Mouse (Mus musculus) limb, embryonic 11.5 days (tissue): Measurements from ENCODE around the gene Ddx6. TPM values are rescaled to one million over a fixed set of nuclear protein-coding genes. Genes with fewer than 3 reads are reported as not detected.
"Not testable (repeated sequence)": the region's sequence is repeated elsewhere in the genome, so short reads cannot be mapped to it uniquely, and the experiment has no call there.

Source experiments
- ATAC-seq: fragments of 200-750 bp; cut with Nextera tagmentation; 2 replicates; pipeline ENCODE4 v1.8.0; 2017; ENCODE audit warnings: low read depth; ENCODE audit not compliant: insufficient number of reproducible peaks, low FRiP score, low TSS enrichment
- DNase-seq: peaks from one replicate; pipeline ENCODE4 v3.0.0-alpha.2; 2015; ENCODE audit warnings: low spot score
- H3K27ac ChIP-seq: fragments of 300-500 bp; sonication (generic); replicated peaks from 2 replicates; pipeline ENCODE4 v1.5.1; 2014; ENCODE audit warnings: low read depth, mild to moderate bottlenecking, low read length
- H3K27me3 ChIP-seq: fragments of 300-500 bp; sonication (generic); 2 replicates; pipeline ENCODE4 v1.6.1; 2014; ENCODE audit warnings: mild to moderate bottlenecking, low read length, mixed read lengths; ENCODE audit not compliant: control insufficient read depth, insufficient read depth
- H3K36me3 ChIP-seq: fragments of 300-500 bp; sonication (generic); 2 replicates; pipeline ENCODE4 v1.6.1; 2014; ENCODE audit warnings: mild to moderate bottlenecking, low read length, moderate library complexity, mixed read lengths; ENCODE audit not compliant: control insufficient read depth, insufficient read depth
- H3K4me1 ChIP-seq: fragments of 300-500 bp; sonication (generic); 2 replicates; pipeline ENCODE4 v1.6.1; 2014; ENCODE audit warnings: low read length, mixed read lengths; ENCODE audit not compliant: control insufficient read depth, insufficient read depth
- H3K4me2 ChIP-seq: fragments of 300-500 bp; sonication (generic); 2 replicates; pipeline ENCODE4 v1.6.1; 2014; ENCODE audit warnings: low read depth, mild to moderate bottlenecking, moderate library complexity; ENCODE audit not compliant: severe bottlenecking
- H3K4me3 ChIP-seq: fragments of 300-500 bp; sonication (generic); 2 replicates; pipeline ENCODE4 v1.5.1; 2014; ENCODE audit warnings: low read depth, low read length
- H3K9ac ChIP-seq: fragments of 300-500 bp; sonication (generic); 2 replicates; pipeline ENCODE4 v1.6.1; 2014; ENCODE audit warnings: mild to moderate bottlenecking, low read length
- H3K9me3 ChIP-seq: fragments of 300-500 bp; sonication (generic); 2 replicates; pipeline ENCODE4 v1.6.1; 2016; ENCODE audit warnings: low read length; ENCODE audit not compliant: control insufficient read depth
- WGBS: fragments of 180-500 bp; shearing (Covaris S2); extraction: QIAGEN DNeasy Blood & Tissue Kit; methylation state at CpG from one replicate; pipeline ENCODE4 v1.1.7; 2014; 5-methylcytosine and 5-hydroxymethylcytosine counted together
- polyA plus RNA-seq: library from polyadenylated mRNA; unstranded; fragments of >200 nt; fragmentation: Nextera tagmentation; extraction: Ambion mirVana; gene quantifications from 2 replicates; pipeline ENCODE4 v1.2.1, GENCODE M21; 2014

The Ddx6 gene
- polyA plus RNA-seq, 1 experiment from 2014 or later: 16.1 TPM

DNA sequence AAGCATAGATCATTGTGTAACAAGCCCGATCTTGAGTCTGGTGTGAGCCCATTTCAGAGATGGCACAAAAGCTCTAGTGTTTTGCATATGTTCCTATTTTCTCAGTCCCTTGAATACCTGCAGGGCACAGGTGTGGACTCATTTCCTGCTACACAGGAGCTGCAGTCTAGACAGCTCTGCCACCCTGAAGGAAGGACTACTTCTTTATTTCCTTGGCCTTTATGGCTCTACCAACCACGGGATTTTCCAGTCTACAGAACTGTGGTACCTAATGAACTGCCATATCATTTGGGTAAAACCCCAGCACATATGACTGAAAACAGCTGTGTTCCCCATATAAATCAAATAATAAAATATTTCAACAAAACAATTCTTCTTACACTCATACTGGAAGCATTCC is 29.6 kb upstream of the Ddx6 start:
- H3K4me2 ChIP-seq: no peak overlapping the region
- WGBS: 79% methylated on average over 2 of the region's 2 CpGs
- no peak for ATAC-seq

DNA sequence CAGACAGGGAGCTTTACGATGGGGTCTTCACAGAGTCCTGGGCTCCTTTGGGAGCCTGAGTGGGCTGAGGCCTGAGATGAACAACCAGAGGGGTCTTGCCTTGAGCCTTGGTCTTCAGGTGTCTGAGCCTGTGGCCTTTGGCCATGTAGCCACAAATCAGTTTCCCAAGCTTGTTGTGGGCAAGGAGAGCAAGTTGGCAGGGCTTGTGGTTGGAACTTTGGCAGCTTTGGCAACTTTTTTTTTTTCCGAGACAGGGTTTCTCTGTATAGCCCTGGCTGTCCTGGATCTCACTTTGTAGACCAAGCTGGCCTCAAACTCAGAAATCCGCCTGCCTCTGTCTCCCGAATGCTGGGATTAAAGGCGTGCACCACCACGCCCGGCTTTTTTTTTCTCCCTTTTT is 28.6 kb upstream of the Ddx6 start:
- not testable (repeated sequence) for H3K4me3 ChIP-seq, H3K4me2 ChIP-seq, H3K4me1 ChIP-seq, H3K27ac ChIP-seq, H3K9me3 ChIP-seq, DNase-seq, H3K36me3 ChIP-seq, H3K9ac ChIP-seq, ATAC-seq, H3K27me3 ChIP-seq
- WGBS: 95% methylated on average over 7 of the region's 7 CpGs

More for the DNA sequence above, 29.6 kb upstream of the Ddx6 start:
- DNase-seq: no peak
- H3K27ac ChIP-seq: no peak overlapping the region
- H3K4me1 ChIP-seq: no peaks in the 10 kb centered on the region
- H3K9ac ChIP-seq: no peak overlapping the region
- H3K4me3 ChIP-seq: no peak overlapping the region
- no peaks in the 10 kb centered on the region for H3K9me3 ChIP-seq
- no peaks in the 10 kb centered on the region for H3K27me3 ChIP-seq
- no peaks in the 10 kb centered on the region for H3K36me3 ChIP-seq

DNA sequence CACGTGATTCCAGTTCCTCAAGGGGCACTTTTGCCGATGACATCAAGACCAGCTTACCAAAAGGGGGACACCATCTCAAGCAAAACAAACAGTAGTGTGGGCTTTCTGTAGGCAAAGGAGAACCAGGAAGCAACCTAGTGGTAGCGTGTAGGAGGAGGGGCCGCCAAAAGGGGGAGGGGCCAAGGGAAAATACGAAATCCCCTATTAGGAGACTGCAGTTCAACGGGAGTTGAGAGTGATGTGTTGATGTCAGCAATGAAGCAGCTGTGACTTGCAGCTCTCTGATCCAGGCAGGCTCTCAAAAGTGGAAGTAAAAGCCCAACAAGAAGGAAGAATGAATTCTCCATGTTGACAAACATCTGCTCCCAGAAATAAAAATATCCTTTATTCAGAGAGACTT is 25.3 kb upstream of the Ddx6 start:
- Histone ChIP-seq H3K9ac (no peak overlapping the region), H3K27ac (no peak overlapping the region), H3K36me3 (no peaks in the 10 kb centered on the region), H3K9me3 (peaks cover 8% of the 10 kb centered on the region; the same call in 1 of the 2 replicates), H3K4me3 (no peak overlapping the region), H3K4me1 (peaks cover 3% of the 10 kb centered on the region; the same call in 1 of the 2 replicates), H3K27me3 (no peaks in the 10 kb centered on the region), H3K4me2 (no peak overlapping the region)
- peak; percentile 30 for DNase-seq
- WGBS: 24% methylated on average over 6 of the region's 6 CpGs
- no peak for ATAC-seq

- no peaks in the 10 kb centered on the region for H3K36me3 ChIP-seq
- 91% methylated on average over 5 of the region's 5 CpGs for WGBS
- ATAC-seq: no peak
Measured at GRCm38 (mm10) chr9:44580085-44580484, 24.6 kb upstream of the Ddx6 start.

GRCm38 (mm10) chr9:44581423-44581822 is 23.3 kb upstream of the Ddx6 start:
- peaks cover 8% of the 10 kb centered on the region; the same call in 1 of the 2 replicates for H3K9me3 ChIP-seq
- H3K4me3 ChIP-seq: no peak overlapping the region
- no peaks in the 10 kb centered on the region for H3K36me3 ChIP-seq
- no peaks in the 10 kb centered on the region for H3K27me3 ChIP-seq
- ATAC-seq: no peak
- peak; percentile 53 for DNase-seq
- H3K4me2 ChIP-seq: peak overlapping the region; percentile 5; the same call in 1 of the 2 replicates
- peaks cover 3% of the 10 kb centered on the region; the same call in 1 of the 2 replicates for H3K4me1 ChIP-seq
- WGBS: 10% methylated on average over 3 of the region's 3 CpGs
- no peak overlapping the region for H3K9ac ChIP-seq
- H3K27ac ChIP-seq: no peak overlapping the region

More at GRCm38 (mm10) chr9:44580085-44580484, 24.6 kb upstream of the Ddx6 start:
- no peak overlapping the region for H3K4me2 ChIP-seq
- no peaks in the 10 kb centered on the region for H3K27me3 ChIP-seq
- peaks cover 3% of the 10 kb centered on the region; the same call in 1 of the 2 replicates for H3K4me1 ChIP-seq
- H3K9ac ChIP-seq: no peak overlapping the region
- no peak for DNase-seq
- H3K27ac ChIP-seq: no peak overlapping the region
- peaks cover 8% of the 10 kb centered on the region; the same call in 1 of the 2 replicates for H3K9me3 ChIP-seq
- no peak overlapping the region for H3K4me3 ChIP-seq

DNA sequence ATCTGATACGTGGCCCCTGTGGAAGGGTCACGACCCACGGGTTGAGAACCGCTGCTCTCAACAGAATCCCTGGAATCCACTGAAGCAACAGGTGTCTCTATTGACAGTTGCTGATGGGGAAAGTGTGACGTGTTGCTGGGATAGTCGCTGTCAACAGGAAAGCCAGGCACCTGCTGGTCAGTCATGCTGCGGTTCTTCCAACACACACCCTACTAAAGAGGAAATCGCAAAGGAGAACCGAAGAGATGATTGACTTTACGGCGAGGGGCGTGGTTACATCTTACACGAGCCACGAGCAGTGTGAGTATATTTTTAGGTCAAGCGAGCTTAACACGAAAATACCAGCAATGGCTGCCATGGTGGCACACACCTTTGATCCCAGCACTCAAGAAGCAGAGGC is 22.3 kb upstream of the Ddx6 start:
- H3K4me3 ChIP-seq: no peak overlapping the region
- H3K36me3 ChIP-seq: no peaks in the 10 kb centered on the region
- no peak overlapping the region for H3K4me2 ChIP-seq
- WGBS: 89% methylated on average over 16 of the region's 16 CpGs
- no peak overlapping the region for H3K9ac ChIP-seq
- H3K9me3 ChIP-seq: peaks cover 8% of the 10 kb centered on the region; the same call in 1 of the 2 replicates
- no peaks in the 10 kb centered on the region for H3K27me3 ChIP-seq
- DNase-seq (no peak), ATAC-seq (no peak)
- H3K27ac ChIP-seq: no peak overlapping the region
- H3K4me1 ChIP-seq: peaks cover 3% of the 10 kb centered on the region; the same call in 1 of the 2 replicates

GRCm38 (mm10) chr9:44586640-44587261 is 17.9 kb upstream of the Ddx6 start:
- 63% methylated on average over 8 of the region's 8 CpGs for WGBS
- ATAC-seq: no peak
- no peak overlapping the region for H3K4me3 ChIP-seq

GRCm38 (mm10) chr9:44587262-44588160 is 17.2 kb upstream of the Ddx6 start:
- no peak overlapping the region for H3K4me2 ChIP-seq
- H3K27me3 ChIP-seq: no peaks in the 10 kb centered on the region
- no peak overlapping the region for H3K4me3 ChIP-seq
- no peaks in the 10 kb centered on the region for H3K36me3 ChIP-seq
- no peaks in the 10 kb centered on the region for H3K4me1 ChIP-seq
- H3K9ac ChIP-seq: no peak overlapping the region
- peaks cover 8% of the 10 kb centered on the region; the same call in 1 of the 2 replicates for H3K9me3 ChIP-seq
- ATAC-seq: no peak
- DNase-seq: no peak
- no peak overlapping the region for H3K27ac ChIP-seq
- WGBS: 89% methylated on average over 9 of the region's 9 CpGs

More at GRCm38 (mm10) chr9:44586640-44587261, 17.9 kb upstream of the Ddx6 start:
- H3K4me1 ChIP-seq: no peaks in the 10 kb centered on the region
- no peaks in the 10 kb centered on the region for H3K27me3 ChIP-seq
- H3K27ac ChIP-seq: no peak overlapping the region
- no peak overlapping the region for H3K9ac ChIP-seq
- DNase-seq: no peak
- no peak overlapping the region for H3K4me2 ChIP-seq
- H3K9me3 ChIP-seq: peaks cover 8% of the 10 kb centered on the region; the same call in 1 of the 2 replicates
- no peaks in the 10 kb centered on the region for H3K36me3 ChIP-seq
